Mouse (Mus musculus) midbrain, embryonic 15.5 days (tissue): Measurements from ENCODE around the gene Gm8127. TPM values are rescaled to one million over a fixed set of nuclear protein-coding genes. Genes with fewer than 3 reads are reported as not detected.
"Not testable (repeated sequence)": the region's sequence is repeated elsewhere in the genome, so short reads cannot be mapped to it uniquely, and the experiment has no call there.

Experiments used
- ATAC-seq: fragments of 200-750 bp; cut with Nextera tagmentation; replicated peaks from 2 replicates; pipeline ENCODE4 v1.8.0; 2017; ENCODE audit warnings: moderate TSS enrichment
- H3K27ac ChIP-seq: fragments of 300-500 bp; sonication (generic); 2 replicates; pipeline ENCODE4 v1.5.1; 2015; ENCODE audit warnings: mild to moderate bottlenecking, inconsistent platforms
- H3K27me3 ChIP-seq: fragments of 300-500 bp; sonication (generic); replicated peaks from 2 replicates; pipeline ENCODE4 v1.6.1; 2015; ENCODE audit warnings: inconsistent platforms
- H3K36me3 ChIP-seq: fragments of 300-500 bp; sonication (generic); replicated peaks from 2 replicates; pipeline ENCODE4 v1.6.1; 2015; ENCODE audit warnings: inconsistent platforms
- H3K4me1 ChIP-seq: fragments of 300-500 bp; sonication (generic); 2 replicates; pipeline ENCODE4 v1.6.1; 2015; ENCODE audit warnings: inconsistent platforms
- H3K4me2 ChIP-seq: fragments of 300-500 bp; sonication (generic); 2 replicates; pipeline ENCODE4 v1.6.1; 2015; ENCODE audit warnings: inconsistent platforms, mild to moderate bottlenecking, moderate library complexity
- H3K4me3 ChIP-seq: fragments of 300-500 bp; sonication (generic); 2 replicates; pipeline ENCODE4 v1.5.1; 2015; ENCODE audit warnings: mild to moderate bottlenecking, inconsistent platforms
- H3K9ac ChIP-seq: fragments of 300-500 bp; sonication (generic); 2 replicates; pipeline ENCODE4 v1.6.1; 2015; ENCODE audit warnings: mild to moderate bottlenecking, inconsistent platforms
- H3K9me3 ChIP-seq: fragments of 300-500 bp; sonication (generic); 2 replicates; pipeline ENCODE4 v1.6.1; 2016; ENCODE audit warnings: inconsistent platforms
- WGBS: fragments of 180-500 bp; shearing (Covaris S2); methylation state at CpG from one replicate; pipeline ENCODE4 v1.1.7; 2015; ENCODE audit warnings: mixed read lengths; 5-methylcytosine and 5-hydroxymethylcytosine counted together
- polyA plus RNA-seq: library from polyadenylated mRNA; unstranded; fragments of >200 nt; fragmentation: Nextera tagmentation; extraction: Ambion mirVana; gene quantifications from 2 replicates; pipeline ENCODE4 v1.2.1, GENCODE M21; 2015

The Gm8127 gene
- polyA plus RNA-seq, 1 experiment from 2014 or later = not detected

- not testable (repeated sequence) for H3K4me2 ChIP-seq, H3K4me3 ChIP-seq, H3K27me3 ChIP-seq, H3K36me3 ChIP-seq, ATAC-seq, H3K9ac ChIP-seq, H3K27ac ChIP-seq, H3K4me1 ChIP-seq, H3K9me3 ChIP-seq
- 93% methylated on average over 3 of the region's 3 CpGs for WGBS
These were observed 30.2 kb downstream of the Gm8127 start for GRCm38 (mm10) chr14:43263421-43263820.

- not testable (repeated sequence) for ATAC-seq, H3K27me3 ChIP-seq, H3K9me3 ChIP-seq, H3K4me3 ChIP-seq, H3K4me1 ChIP-seq, H3K4me2 ChIP-seq, H3K9ac ChIP-seq, H3K27ac ChIP-seq, H3K36me3 ChIP-seq
- WGBS = 95% methylated on average over 3 of the region's 4 CpGs
These were observed 35.3 kb downstream of the Gm8127 start, which contains the start of gene Gm8126 for GRCm38 (mm10) chr14:43258349-43258748. Gene Gm8126, plus strand, starts transcription at chr14:43258649.

- not testable (repeated sequence) for H3K9me3 ChIP-seq, H3K4me3 ChIP-seq, ATAC-seq, H3K36me3 ChIP-seq, H3K4me1 ChIP-seq, H3K27me3 ChIP-seq, H3K27ac ChIP-seq, H3K4me2 ChIP-seq, H3K9ac ChIP-seq
- WGBS = 78% methylated on average over 1 of the region's 1 CpGs
These were observed 37.1 kb downstream of the Gm8127 start for GRCm38 (mm10) chr14:43256511-43256910.

- H3K4me2 ChIP-seq, H3K9ac ChIP-seq, H3K9me3 ChIP-seq, H3K27me3 ChIP-seq, H3K36me3 ChIP-seq, ATAC-seq, H3K4me1 ChIP-seq, H3K4me3 ChIP-seq, H3K27ac ChIP-seq: not testable (repeated sequence)
- WGBS = 41% methylated on average over 5 of the region's 6 CpGs
These were observed 42.9 kb downstream of the Gm8127 start for GRCm38 (mm10) chr14:43250549-43251253.

GRCm38 (mm10) chr14:43249611-43250170 is 43.9 kb downstream of the Gm8127 start:
- WGBS = 25% methylated on average over 11 of the region's 12 CpGs
- not testable (repeated sequence) for H3K36me3 ChIP-seq, H3K4me2 ChIP-seq, ATAC-seq, H3K27ac ChIP-seq, H3K9me3 ChIP-seq, H3K4me1 ChIP-seq, H3K9ac ChIP-seq, H3K4me3 ChIP-seq, H3K27me3 ChIP-seq

Other genes with a start within 250 kb of the Gm8127 start
- gene Gm8094, start 217.2 kb downstream of the Gm8127 start, polyA plus RNA-seq = not detected in 2 replicates
- gene Gm8104, start 193.2 kb downstream of the Gm8127 start, polyA plus RNA-seq = not detected in 2 replicates
- not detected in 2 replicates for gene Gm7233, start 114.0 kb downstream of the Gm8127 start, polyA plus RNA-seq
- gene Gm8122, start 58.5 kb downstream of the Gm8127 start, polyA plus RNA-seq = not detected in 2 replicates
- not detected in 2 replicates for gene Gm8126, start 35.2 kb downstream of the Gm8127 start, polyA plus RNA-seq
- gene Gm9732, start 18.8 kb downstream of the Gm8127 start, polyA plus RNA-seq = not detected in 2 replicates
- not detected in 2 replicates for gene 1700001F09Rik, start 54.0 kb upstream of the Gm8127 start, polyA plus RNA-seq
- not detected in 2 replicates for gene Gm8138, start 122.5 kb upstream of the Gm8127 start, polyA plus RNA-seq
- gene Gm5799, start 249.7 kb upstream of the Gm8127 start, polyA plus RNA-seq = not detected in 2 replicates